Mouse (Mus musculus): ENCODE measurements around the gene Rnf19b. TPM values are rescaled to one million over a fixed set of nuclear protein-coding genes. Genes with fewer than 3 reads are reported as not detected.
A peak's percentile ranks its signal among the peaks of the same experiment; 100 is the strongest.

The Rnf19b gene
- polyA plus RNA-seq (2015; fragmentation: Nextera tagmentation; extraction: Ambion mirVana), result 6.1 and 7.1 TPM in 2 replicates

DNA sequence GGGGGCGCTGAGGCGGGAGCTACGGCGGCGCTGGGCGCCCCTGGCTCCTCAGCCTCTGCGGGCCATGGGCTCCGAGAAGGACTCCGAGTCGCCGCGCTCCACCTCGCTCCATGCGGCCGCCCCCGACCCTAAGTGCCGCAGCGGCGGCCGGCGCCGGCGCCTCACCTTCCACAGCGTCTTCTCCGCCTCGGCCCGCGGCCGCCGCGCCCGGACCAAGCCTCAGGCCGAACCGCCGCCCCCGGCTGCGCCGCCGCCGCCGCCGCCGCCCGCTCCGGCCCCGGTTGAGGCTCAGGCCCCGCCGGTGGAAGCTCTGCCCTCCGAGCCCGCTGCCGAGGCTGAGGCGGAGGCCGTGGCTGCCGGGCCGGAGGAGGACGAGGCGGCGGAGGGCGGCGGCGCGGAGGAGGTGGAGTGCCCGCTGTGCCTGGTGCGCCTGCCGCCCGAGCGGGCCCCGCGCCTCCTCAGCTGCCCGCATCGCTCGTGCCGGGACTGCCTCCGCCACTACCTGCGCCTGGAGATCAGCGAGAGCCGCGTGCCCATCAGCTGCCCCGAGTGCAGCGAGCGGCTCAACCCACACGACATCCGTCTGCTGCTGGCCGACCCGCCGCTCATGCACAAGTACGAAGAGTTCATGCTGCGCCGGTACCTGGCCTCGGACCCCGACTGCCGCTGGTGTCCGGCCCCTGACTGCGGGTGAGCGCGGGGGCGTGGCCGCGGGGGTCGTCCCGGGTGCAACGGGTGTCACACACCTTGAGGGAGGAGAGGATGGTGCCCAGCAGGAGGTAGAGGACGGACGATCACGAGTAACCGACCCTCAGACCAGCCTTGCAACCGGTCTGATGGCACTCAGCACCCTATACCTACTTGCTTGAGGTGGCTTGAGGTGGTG lies at the start of gene Rnf19b:
Rnf19b (plus strand) TSS at position 65 of the 886 bp plus-strand sequence.
- peak within 1 kb of the TSS; percentile 90 for H3K4me3 ChIP-seq (replicated peaks; ENCODE audit: low read depth, low read length)
- WGBS, result under 1% methylated on average over 80 of the region's 107 CpGs
- no peaks in the 10 kb centered on the region for H3K9me3 ChIP-seq (replicated peaks; ENCODE audit: low read length)
- no peaks in the 10 kb centered on the region for H3K4me1 ChIP-seq (replicated peaks; ENCODE audit: insufficient read depth, low read length)
- DNase-seq (ENCODE audit: low spot score) (peak; percentile 53), ATAC-seq (replicated peaks; ENCODE audit: low FRiP score, low read depth) (peak; percentile 41)
- no peak for TF ChIP-seq CTCF (IDR thresholded peaks at IDR 0.05; ENCODE audit: low read depth)
- H3K27ac ChIP-seq, result peak within 1 kb of the TSS; percentile 89
- peak within 1 kb of the TSS; percentile 95 for H3K4me2 ChIP-seq (ENCODE audit: low read length)
- H3K36me3 ChIP-seq (ENCODE audit: insufficient read depth, low read length), result no peaks in the 10 kb centered on the region
- H3K27me3 ChIP-seq (ENCODE audit: insufficient read depth, low read length), result no peaks in the 10 kb centered on the region
- peak within 1 kb of the TSS; percentile 86 for H3K9ac ChIP-seq (ENCODE audit: low read depth, low read length)

DNA sequence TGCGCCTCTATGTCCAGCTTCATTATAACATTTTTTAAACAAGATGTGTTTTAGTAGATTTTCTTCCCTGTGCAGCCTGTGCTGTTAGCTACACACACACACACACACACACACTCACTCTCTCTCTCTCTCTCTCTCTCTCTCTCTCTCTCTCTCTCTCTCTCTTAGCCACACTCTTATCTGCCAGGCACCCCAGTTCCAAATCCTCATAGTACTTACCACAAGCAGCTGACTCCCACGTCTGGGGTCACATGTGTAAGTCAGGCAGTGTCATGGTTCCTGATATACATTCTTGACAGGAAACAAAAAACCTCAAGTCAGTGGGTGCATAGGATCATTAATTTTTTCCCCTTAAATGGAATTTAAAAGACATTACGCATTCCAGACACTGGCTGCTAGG lies 49.4 kb upstream of the Rnf19b start:
- WGBS, result 53% methylated on average over 3 of the region's 3 CpGs
- Histone ChIP-seq H3K27me3 (ENCODE audit: insufficient read depth, low read length) (no peaks in the 10 kb centered on the region), H3K4me1 (replicated peaks; ENCODE audit: insufficient read depth, low read length) (peaks cover 6% of the 10 kb centered on the region; the same call in 1 of the 2 replicates), H3K9me3 (replicated peaks; ENCODE audit: low read length) (no peaks in the 10 kb centered on the region), H3K4me2 (ENCODE audit: low read length) (no peak overlapping the region), H3K36me3 (ENCODE audit: insufficient read depth, low read length) (peaks cover 39% of the 10 kb centered on the region), H3K27ac (no peak overlapping the region), H3K9ac (ENCODE audit: low read depth, low read length) (no peak overlapping the region), H3K4me3 (replicated peaks; ENCODE audit: low read depth, low read length) (no peak overlapping the region)
- DNase-seq (ENCODE audit: low spot score) (peak; percentile 75), ATAC-seq (replicated peaks; ENCODE audit: low FRiP score, low read depth) (no peak)
- no peak for TF ChIP-seq CTCF (IDR thresholded peaks at IDR 0.05; ENCODE audit: low read depth)

DNA sequence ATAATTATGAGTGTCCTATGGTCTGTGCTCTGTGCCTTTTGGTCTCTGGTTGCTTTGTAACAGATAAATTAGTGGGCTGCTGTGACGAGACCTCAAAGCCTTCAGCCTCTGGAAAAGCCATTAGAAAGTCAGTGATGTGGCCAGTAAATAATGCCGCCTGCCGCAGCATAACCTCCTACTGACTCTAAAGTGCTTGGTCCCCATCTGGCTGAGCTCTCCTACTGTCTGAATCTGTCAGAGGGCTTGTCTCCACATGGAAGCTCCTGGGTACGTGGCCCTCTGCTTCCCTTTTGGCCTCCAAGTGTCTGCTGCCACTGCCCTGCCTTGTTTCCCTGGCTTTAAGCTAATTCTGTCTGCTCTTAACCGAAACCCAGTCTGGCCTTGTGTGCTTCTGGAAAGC lies 48.5 kb upstream of the Rnf19b start:
- WGBS, result 51% methylated on average over 5 of the region's 5 CpGs
- ATAC-seq (replicated peaks; ENCODE audit: low FRiP score, low read depth) (0 out of 2 replicates have a peak, but pooled peaks have one; percentile 19), DNase-seq (ENCODE audit: low spot score) (peak; percentile 85)
- H3K27me3 ChIP-seq (ENCODE audit: insufficient read depth, low read length), result no peaks in the 10 kb centered on the region
- H3K27ac ChIP-seq, result peak overlapping the region; percentile 50; the same call in 1 of the 2 replicates
- no peaks in the 10 kb centered on the region for H3K9me3 ChIP-seq (replicated peaks; ENCODE audit: low read length)
- peaks cover 34% of the 10 kb centered on the region for H3K36me3 ChIP-seq (ENCODE audit: insufficient read depth, low read length)
- H3K4me2 ChIP-seq (ENCODE audit: low read length), result no peak overlapping the region
- no peak for TF ChIP-seq CTCF (IDR thresholded peaks at IDR 0.05; ENCODE audit: low read depth)
- H3K9ac ChIP-seq (ENCODE audit: low read depth, low read length), result no peak overlapping the region
- H3K4me3 ChIP-seq (replicated peaks; ENCODE audit: low read depth, low read length), result no peak overlapping the region
- peaks cover 6% of the 10 kb centered on the region; the same call in 1 of the 2 replicates for H3K4me1 ChIP-seq (replicated peaks; ENCODE audit: insufficient read depth, low read length)

DNA sequence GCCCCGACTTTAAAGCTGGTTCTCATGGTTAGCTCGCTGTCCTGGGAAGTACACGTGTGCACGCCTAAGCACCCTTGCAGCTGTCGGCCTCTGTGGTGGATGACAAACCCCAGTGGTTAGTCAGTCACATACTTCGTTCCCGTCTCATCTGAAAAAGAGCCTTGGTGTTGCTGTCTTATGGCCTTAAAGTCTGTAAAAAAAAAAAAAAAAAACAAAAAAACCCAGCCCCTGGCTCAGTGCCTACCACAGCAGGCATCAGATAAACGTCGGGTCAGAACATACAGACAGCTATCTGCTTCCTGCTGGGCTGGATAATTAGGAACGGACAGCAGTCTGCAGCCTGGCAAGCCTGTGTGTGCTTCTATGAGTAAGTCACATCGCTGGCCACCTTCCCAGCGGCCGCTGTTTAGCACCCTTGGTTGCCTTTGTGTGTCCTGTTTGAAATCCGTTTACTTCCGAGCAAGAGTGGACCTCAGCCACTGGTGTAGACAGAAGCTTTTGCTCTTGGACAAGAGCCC lies 46.4 kb upstream of the Rnf19b start:
- Histone ChIP-seq H3K4me1 (replicated peaks; ENCODE audit: insufficient read depth, low read length) (peaks cover 6% of the 10 kb centered on the region; the same call in 1 of the 2 replicates), H3K4me2 (ENCODE audit: low read length) (no peak overlapping the region), H3K27me3 (ENCODE audit: insufficient read depth, low read length) (no peaks in the 10 kb centered on the region), H3K9me3 (replicated peaks; ENCODE audit: low read length) (no peaks in the 10 kb centered on the region), H3K9ac (ENCODE audit: low read depth, low read length) (no peak overlapping the region), H3K4me3 (replicated peaks; ENCODE audit: low read depth, low read length) (no peak overlapping the region), H3K36me3 (ENCODE audit: insufficient read depth, low read length) (peaks cover 25% of the 10 kb centered on the region), H3K27ac (no peak overlapping the region)
- ATAC-seq (replicated peaks; ENCODE audit: low FRiP score, low read depth), result no peak
- whole genome bisulfite sequencing, result 43% methylated on average over 15 of the region's 15 CpGs
- TF ChIP-seq CTCF (IDR thresholded peaks at IDR 0.05; ENCODE audit: low read depth), result no peak
- peak; percentile 50 for DNase-seq (ENCODE audit: low spot score)

DNA sequence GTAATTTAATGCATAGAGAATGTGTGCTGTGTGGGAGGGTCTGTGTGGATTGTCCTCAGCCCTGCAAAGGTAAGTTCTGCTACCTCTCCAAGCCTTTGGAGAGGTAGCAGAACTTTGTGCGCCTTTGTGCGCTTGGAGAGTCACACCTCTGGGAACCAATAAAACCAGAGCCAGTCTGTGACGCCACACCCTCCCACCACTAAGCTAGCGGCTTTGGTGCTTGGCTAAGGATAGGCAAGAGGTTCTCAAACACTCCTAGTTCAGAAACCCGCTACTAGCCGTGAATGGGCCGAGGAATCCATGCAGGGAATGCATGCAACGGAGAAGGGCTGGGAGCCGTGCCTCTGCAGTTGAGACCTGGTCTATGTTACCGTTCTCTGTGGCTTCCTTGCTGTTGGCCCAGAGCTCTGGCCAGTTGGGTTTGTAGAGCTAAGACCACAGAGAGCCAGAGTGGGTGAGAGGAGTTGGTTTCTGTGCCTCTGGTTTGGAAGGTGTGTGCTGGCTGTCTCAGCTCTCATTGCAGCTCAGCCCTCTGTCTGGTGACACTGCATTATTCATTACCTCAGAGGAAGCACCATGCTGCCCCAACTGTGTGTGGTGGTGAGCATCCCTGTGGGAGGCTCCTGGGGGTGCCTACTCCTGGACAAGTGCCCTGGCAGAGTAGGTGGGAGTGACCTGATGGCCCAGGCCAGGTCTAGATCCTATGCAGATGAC lies 44.8 kb upstream of the Rnf19b start:
- Histone ChIP-seq H3K27me3 (ENCODE audit: insufficient read depth, low read length) (no peaks in the 10 kb centered on the region), H3K4me3 (replicated peaks; ENCODE audit: low read depth, low read length) (no peak overlapping the region), H3K9ac (ENCODE audit: low read depth, low read length) (no peak overlapping the region), H3K4me2 (ENCODE audit: low read length) (no peak overlapping the region), H3K36me3 (ENCODE audit: insufficient read depth, low read length) (0 out of 2 replicates have a peak, but pooled peaks cover 10% of the 10 kb centered on the region), H3K4me1 (replicated peaks; ENCODE audit: insufficient read depth, low read length) (peaks cover 6% of the 10 kb centered on the region; the same call in 1 of the 2 replicates), H3K27ac (no peak overlapping the region), H3K9me3 (replicated peaks; ENCODE audit: low read length) (no peaks in the 10 kb centered on the region)
- 57% methylated on average over 10 of the region's 10 CpGs for WGBS
- TF ChIP-seq CTCF (IDR thresholded peaks at IDR 0.05; ENCODE audit: low read depth), result no peak
- no peak for ATAC-seq (replicated peaks; ENCODE audit: low FRiP score, low read depth)
- DNase-seq (ENCODE audit: low spot score), result no peak

DNA sequence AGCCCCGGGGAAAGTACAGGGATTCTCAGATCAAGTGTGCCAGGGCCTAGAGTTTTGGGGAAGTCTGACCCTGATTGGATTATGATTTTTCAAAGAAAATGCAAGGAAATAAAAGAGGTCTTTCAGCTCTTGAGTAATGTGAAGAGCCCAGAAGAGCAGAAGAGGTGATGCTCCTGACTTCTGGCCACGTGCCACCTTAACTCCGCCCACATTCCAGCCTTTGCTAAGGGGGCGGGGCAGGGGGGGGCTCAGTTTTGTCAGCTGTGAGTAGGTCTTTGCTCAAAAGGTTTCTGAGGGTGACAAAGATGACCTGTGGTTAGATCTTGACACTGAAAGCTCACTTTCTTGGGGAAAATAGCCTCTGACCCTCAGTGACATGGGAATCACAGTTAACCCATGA lies 41.7 kb upstream of the Rnf19b start:
- ATAC-seq (replicated peaks; ENCODE audit: low FRiP score, low read depth) (no peak), DNase-seq (ENCODE audit: low spot score) (no peak)
- Histone ChIP-seq H3K27me3 (ENCODE audit: insufficient read depth, low read length) (no peaks in the 10 kb centered on the region), H3K4me1 (replicated peaks; ENCODE audit: insufficient read depth, low read length) (peaks cover 4% of the 10 kb centered on the region; the same call in 1 of the 2 replicates), H3K27ac (no peak overlapping the region), H3K9ac (ENCODE audit: low read depth, low read length) (no peak overlapping the region), H3K9me3 (replicated peaks; ENCODE audit: low read length) (no peaks in the 10 kb centered on the region), H3K4me3 (replicated peaks; ENCODE audit: low read depth, low read length) (no peak overlapping the region), H3K36me3 (ENCODE audit: insufficient read depth, low read length) (no peaks in the 10 kb centered on the region), H3K4me2 (ENCODE audit: low read length) (no peak overlapping the region)
- TF ChIP-seq CTCF (IDR thresholded peaks at IDR 0.05; ENCODE audit: low read depth), result no peak
- WGBS, result 28% methylated on average over 4 of the region's 4 CpGs
